Mouse (Mus musculus): Measurements from ENCODE around the gene Bpifb5. TPM values are rescaled to one million over a fixed set of nuclear protein-coding genes. Genes with fewer than 3 reads are reported as not detected.
"Not testable (repeated sequence)": the region's sequence is repeated elsewhere in the genome, so short reads cannot be mapped to it uniquely, and the experiment has no call there.

Bpifb5 gene
- polyA plus RNA-seq (2012; ENCODE audit: insufficient read depth, low replicate concordance): not detected in 2 replicates

DNA sequence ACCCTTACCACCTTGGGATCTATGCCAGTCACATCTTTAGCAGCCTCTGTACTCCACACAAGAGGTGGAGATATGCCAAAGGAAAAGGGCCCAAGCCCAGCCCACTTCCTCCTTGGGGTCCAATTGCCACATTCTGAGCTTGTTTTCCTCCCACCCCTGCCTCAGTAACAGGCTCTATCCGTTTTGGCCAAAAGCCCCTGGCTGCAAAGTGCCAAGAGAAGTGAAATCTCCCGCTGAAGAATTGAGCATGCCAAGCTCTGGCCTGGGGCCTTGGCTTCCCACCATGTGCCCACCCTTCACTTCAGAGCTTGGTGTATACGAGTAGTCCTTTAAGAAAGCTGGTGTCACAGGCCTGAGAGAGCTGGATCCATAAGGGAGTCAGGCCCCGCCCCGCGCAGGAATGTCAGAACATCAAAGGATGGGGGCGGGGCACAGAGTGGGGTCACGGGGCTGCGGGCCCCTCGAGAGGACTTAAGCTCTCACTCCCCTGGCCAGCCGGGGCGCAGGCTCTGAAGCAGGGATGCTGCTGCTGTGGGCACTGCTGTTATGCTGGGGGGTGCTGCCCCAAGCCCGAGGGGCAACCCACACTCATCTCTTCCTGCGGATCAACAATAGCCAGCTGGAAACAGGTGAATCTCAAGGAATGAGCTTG lies at the start of gene Bpifb5:
Gene Bpifb5, plus strand, starts transcription at position 478 of the 652 bp plus-strand sequence.
- Histone ChIP-seq H3K4me1 (peaks cover 4% of the 10 kb centered on the region; the same call in 1 of the 2 replicates), H3K36me3 (replicated peaks; ENCODE audit: low read length) (no peaks in the 10 kb centered on the region), H3K27me3 (replicated peaks) (peaks cover 49% of the 10 kb centered on the region), H3K9me3 (no peaks in the 10 kb centered on the region), H3K4me3 (replicated peaks) (peak within 1 kb of the TSS; percentile 17)
- TF ChIP-seq FLI1 (IDR thresholded peaks at IDR 0.05; ENCODE audit: low read length) (no peak), GATA1 (IDR thresholded peaks at IDR 0.05; ENCODE audit: borderline replicate concordance, low read length) (no peak)

DNA sequence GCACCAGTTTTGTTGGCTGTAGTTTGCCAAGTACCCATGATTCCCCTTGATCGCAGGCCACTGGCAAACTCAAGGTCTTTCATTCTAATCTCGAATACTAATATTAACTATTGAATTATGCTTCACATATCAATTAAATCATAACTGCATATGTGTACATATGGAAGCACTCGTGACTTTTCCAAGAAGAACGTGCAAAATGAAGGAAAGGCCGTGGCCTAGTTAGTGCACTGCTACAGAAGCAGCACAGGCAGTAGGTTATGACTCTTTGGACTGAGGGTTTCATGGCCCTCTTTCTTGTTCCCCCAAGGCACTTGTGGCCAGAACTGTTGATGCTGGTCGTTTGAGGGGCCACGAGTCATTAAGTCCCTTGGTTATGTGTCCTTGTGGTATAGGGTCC lies 41.6 kb upstream of the Bpifb5 start:
- not testable (repeated sequence) for H3K27me3 ChIP-seq (replicated peaks)

DNA sequence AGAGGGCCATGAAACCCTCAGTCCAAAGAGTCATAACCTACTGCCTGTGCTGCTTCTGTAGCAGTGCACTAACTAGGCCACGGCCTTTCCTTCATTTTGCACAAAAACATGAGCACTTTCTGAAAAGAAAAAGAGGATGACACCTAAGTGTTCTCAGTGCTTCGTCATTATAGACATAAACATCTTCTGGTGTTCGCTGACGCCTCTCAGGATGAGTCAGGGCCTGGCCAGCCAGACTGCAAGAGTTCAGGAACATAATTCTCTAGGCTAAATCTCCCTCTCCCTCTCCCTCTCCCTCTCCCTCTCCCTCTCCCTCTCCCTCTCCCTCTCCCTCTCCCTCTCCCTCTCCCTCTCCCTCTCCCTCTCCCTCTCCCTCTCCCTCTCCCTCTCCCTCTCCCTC lies 40.5 kb upstream of the Bpifb5 start:
- not testable (repeated sequence) for H3K9me3 ChIP-seq; H3K36me3 ChIP-seq (replicated peaks; ENCODE audit: low read length); H3K4me3 ChIP-seq (replicated peaks); H3K27me3 ChIP-seq (replicated peaks); H3K4me1 ChIP-seq

More for the DNA sequence above, 41.6 kb upstream of the Bpifb5 start:
- H3K36me3 ChIP-seq (replicated peaks; ENCODE audit: low read length); H3K9me3 ChIP-seq; H3K4me1 ChIP-seq; H3K4me3 ChIP-seq (replicated peaks): not testable (repeated sequence)

DNA sequence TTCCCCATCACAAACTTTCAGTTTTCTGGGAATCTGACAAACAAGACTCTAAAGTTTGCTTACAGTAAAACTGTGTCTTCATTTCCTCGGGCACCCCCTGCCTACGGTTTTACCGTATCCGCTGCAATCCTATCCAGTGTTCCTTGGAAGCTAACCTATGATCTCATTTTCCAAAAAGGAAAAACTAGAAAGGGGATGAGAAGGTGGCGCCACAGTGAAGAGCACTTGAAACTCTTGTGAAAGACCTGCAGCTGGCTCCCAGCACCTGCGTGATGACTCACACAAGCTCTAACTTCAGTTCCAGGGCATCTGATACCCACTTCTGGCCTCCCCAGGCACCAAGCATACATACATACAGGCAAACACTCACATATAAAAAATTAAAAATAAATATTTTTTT lies 38.2 kb upstream of the Bpifb5 start:
- H3K27me3 ChIP-seq (replicated peaks): peaks cover 8% of the 10 kb centered on the region
- TF ChIP-seq GATA1 (IDR thresholded peaks at IDR 0.05; ENCODE audit: borderline replicate concordance, low read length): no peak
- no peak for TF ChIP-seq FLI1 (IDR thresholded peaks at IDR 0.05; ENCODE audit: low read length)
- no peaks in the 10 kb centered on the region for H3K9me3 ChIP-seq
- no peak overlapping the region for H3K4me3 ChIP-seq (replicated peaks)
- H3K36me3 ChIP-seq (replicated peaks; ENCODE audit: low read length): no peaks in the 10 kb centered on the region
- no peaks in the 10 kb centered on the region; the same call in 1 of the 2 replicates for H3K4me1 ChIP-seq

DNA sequence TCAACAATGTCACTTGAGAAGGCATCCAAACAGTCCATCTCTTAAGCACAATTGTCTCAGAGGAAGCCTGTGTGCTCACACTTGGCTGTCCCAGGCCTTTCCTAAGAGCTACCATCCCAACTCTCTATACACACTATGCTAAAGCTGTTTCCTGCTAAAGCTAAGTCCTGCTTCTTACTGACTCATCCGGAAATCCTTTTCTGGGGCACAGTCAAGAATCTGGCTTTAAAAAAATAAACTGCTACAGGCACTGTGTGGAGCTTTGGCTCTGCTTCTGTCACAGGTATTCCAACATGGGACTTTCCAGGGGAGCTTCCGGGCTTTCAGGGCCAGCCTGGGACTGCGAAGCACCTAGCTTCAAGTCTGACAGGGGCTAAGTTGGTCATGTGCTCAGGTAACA lies 37.8 kb upstream of the Bpifb5 start:
- Histone ChIP-seq H3K27me3 (replicated peaks) (peaks cover 10% of the 10 kb centered on the region), H3K4me1 (no peaks in the 10 kb centered on the region; the same call in 1 of the 2 replicates), H3K9me3 (no peaks in the 10 kb centered on the region), H3K36me3 (replicated peaks; ENCODE audit: low read length) (no peaks in the 10 kb centered on the region), H3K4me3 (replicated peaks) (no peak overlapping the region)
- TF ChIP-seq GATA1 (IDR thresholded peaks at IDR 0.05; ENCODE audit: borderline replicate concordance, low read length): no peak
- no peak for TF ChIP-seq FLI1 (IDR thresholded peaks at IDR 0.05; ENCODE audit: low read length)

DNA sequence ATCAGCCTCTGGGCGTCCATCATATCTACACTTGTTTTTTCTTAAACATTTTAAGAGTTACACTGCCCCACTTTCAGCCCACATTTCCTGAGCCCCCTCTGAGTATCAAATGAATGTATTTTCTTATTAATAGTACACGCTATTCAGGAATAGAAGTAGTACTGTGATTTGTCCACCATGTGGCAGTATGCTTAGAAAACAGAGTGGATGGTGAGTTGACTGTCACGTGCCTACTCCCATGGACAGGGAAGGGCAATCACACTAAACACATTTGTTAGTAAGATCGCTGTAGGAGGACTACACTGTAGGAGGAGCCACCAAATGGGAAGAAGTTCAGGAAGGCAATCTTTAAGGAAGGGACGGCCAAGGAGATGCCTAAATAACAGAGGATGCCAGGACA lies 36.1 kb upstream of the Bpifb5 start:
- Histone ChIP-seq H3K27me3 (replicated peaks) (peaks cover 10% of the 10 kb centered on the region), H3K4me3 (replicated peaks) (no peak overlapping the region), H3K4me1 (no peaks in the 10 kb centered on the region; the same call in 1 of the 2 replicates), H3K9me3 (no peaks in the 10 kb centered on the region), H3K36me3 (replicated peaks; ENCODE audit: low read length) (no peaks in the 10 kb centered on the region)
- no peak for TF ChIP-seq FLI1 (IDR thresholded peaks at IDR 0.05; ENCODE audit: low read length)

DNA sequence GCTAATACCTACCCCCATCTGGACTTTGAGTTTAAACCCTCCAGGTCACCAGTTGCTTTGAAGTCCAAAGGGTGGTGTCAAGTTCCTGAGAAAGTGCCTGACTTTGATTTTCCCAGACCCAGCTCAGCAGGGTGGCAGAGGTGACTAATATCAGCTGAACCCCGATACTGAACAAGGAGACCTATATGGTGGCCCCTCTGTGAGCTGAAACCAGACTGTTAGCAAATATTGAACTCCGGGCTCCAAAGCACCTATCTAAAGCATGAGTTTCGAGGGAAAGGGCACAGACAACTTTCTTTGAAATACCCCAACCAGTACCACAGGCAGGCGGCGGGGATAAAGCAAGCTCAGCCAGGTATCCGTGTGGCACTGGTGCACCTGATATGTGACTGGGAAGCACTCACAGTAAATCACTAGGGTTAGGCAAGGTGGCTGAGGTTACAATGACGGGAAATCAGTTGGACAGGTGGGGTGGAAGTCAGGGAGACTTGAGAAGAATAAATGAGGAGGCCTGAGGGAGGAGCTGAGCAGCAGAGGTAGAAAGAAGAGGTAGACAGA lies 33.6 kb upstream of the Bpifb5 start:
- Histone ChIP-seq H3K27me3 (replicated peaks) (peaks cover 16% of the 10 kb centered on the region), H3K36me3 (replicated peaks; ENCODE audit: low read length) (no peaks in the 10 kb centered on the region), H3K4me1 (no peaks in the 10 kb centered on the region; the same call in 1 of the 2 replicates), H3K9me3 (no peaks in the 10 kb centered on the region), H3K4me3 (replicated peaks) (no peak overlapping the region)
- TF ChIP-seq FLI1 (IDR thresholded peaks at IDR 0.05; ENCODE audit: low read length): no peak
- TF ChIP-seq GATA1 (IDR thresholded peaks at IDR 0.05; ENCODE audit: borderline replicate concordance, low read length): no peak

DNA sequence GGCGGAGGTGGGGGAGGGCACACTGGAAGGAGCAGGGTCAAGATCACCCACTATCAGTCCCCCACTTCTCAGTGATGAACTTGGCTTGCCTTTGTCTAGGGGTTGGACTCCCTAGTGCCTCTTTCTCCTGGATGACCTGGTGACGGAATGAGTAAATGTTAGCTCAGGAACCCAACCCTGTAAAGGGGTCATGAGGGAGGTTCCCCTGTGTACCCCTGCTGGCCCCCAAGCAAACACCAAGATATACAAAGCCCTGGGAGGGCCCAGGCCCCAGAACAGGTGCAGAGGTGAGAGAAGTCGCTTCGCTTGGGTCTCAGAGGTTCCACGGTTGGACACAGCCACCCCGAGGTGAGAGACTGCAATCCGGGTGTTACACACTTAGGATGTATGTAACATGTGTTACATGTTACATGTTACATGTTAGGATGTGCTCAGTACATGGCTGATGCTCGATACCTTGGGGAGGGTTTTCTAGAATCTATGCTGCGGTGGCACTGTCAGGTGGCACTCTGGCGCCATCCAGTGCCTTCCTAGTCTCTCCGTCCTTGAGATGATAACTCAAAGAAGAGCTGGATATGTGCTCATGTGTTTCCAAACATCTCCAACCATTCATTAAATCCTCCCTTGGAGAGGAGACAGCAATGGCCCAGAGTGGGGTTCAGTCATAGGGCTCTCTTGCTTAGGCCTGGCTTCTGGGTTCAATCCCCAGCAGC lies 32.8 kb upstream of the Bpifb5 start, which contains the start of gene Bpifb1:
Gene Bpifb1, plus strand, starts transcription at position 273 of the 713 bp plus-strand sequence.
- TF ChIP-seq GATA1 (IDR thresholded peaks at IDR 0.05; ENCODE audit: borderline replicate concordance, low read length) (no peak), FLI1 (IDR thresholded peaks at IDR 0.05; ENCODE audit: low read length) (no peak)
- Histone ChIP-seq H3K4me3 (replicated peaks) (no peak within 1 kb of the TSS), H3K36me3 (replicated peaks; ENCODE audit: low read length) (no peaks in the 10 kb centered on the region), H3K9me3 (no peaks in the 10 kb centered on the region), H3K27me3 (replicated peaks) (peaks cover 22% of the 10 kb centered on the region), H3K4me1 (no peaks in the 10 kb centered on the region; the same call in 1 of the 2 replicates)

DNA sequence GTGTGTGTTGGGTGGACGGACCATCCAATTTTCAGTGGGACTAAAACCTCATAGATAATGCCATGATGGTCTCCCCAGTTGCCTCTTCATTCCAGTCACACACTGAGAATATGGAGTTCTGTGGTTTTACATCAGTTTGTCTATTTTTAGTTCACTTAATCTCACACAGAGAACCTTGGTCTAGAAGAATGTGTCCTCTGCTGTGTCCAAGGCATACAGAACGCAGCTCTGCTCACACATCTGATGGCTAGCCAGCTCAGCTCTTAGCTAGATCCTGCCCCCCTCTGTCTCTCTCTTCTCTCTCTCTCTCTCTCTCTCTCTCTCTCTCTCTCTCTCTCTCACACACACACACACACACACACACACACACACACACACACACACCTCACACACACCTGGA lies 31.4 kb upstream of the Bpifb5 start:
- no peak overlapping the region for H3K4me3 ChIP-seq (replicated peaks)
- H3K4me1 ChIP-seq: no peaks in the 10 kb centered on the region; the same call in 1 of the 2 replicates
- H3K27me3 ChIP-seq (replicated peaks): peaks cover 23% of the 10 kb centered on the region
- TF ChIP-seq GATA1 (IDR thresholded peaks at IDR 0.05; ENCODE audit: borderline replicate concordance, low read length) (no peak), FLI1 (IDR thresholded peaks at IDR 0.05; ENCODE audit: low read length) (no peak)
- H3K36me3 ChIP-seq (replicated peaks; ENCODE audit: low read length): no peaks in the 10 kb centered on the region
- no peaks in the 10 kb centered on the region for H3K9me3 ChIP-seq

DNA sequence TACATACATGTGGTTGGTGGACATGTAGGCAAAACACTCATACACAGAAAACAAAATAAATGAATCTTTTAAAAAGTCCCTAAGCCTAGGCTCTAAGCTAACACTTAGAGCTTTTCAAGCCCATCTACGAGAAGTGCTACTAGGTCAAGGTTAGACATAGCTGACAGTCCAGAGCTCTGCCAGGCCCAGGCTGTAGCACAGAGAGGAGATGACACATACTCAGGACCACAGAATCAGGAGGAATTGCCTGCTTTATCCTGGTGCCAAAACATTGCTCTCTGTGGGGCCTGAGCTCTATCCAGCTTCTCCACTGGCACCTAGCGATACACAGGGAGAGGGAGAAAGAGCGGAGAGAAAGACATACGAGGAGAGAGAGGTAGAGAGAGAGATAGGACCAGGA lies 30.5 kb upstream of the Bpifb5 start:
- Histone ChIP-seq H3K4me1 (no peaks in the 10 kb centered on the region), H3K4me3 (replicated peaks) (no peak overlapping the region), H3K27me3 (replicated peaks) (peaks cover 26% of the 10 kb centered on the region), H3K36me3 (replicated peaks; ENCODE audit: low read length) (no peaks in the 10 kb centered on the region), H3K9me3 (no peaks in the 10 kb centered on the region)
- TF ChIP-seq GATA1 (IDR thresholded peaks at IDR 0.05; ENCODE audit: borderline replicate concordance, low read length) (no peak), FLI1 (IDR thresholded peaks at IDR 0.05; ENCODE audit: low read length) (no peak)
